In genomic region chr11:69803786-69804651, GRCm38 (mm10) we compare ENCODE assay signal across 8 mouse cellular contexts. TPM values are rescaled to one million over a fixed set of nuclear protein-coding genes. Genes with fewer than 3 reads are reported as not detected.
DNase-seq lines count a peak whose midpoint lies in the region; ATAC-seq and TF ChIP-seq lines count a peak whose summit lies in the region.

No protein-coding gene starts in this region.

- peak overlapping the region; percentile 72 for H3K4me2 ChIP-seq in CH12.LX (ENCODE audit: insufficient read depth, low read depth, poor library complexity, severe bottlenecking)
- peak overlapping the region; percentile 97 for H3K4me2 ChIP-seq in forebrain, embryonic 13.5 days
- peak overlapping the region; percentile 97 for H3K4me2 ChIP-seq in lung, embryonic 15.5 days

- peaks cover 11 to 38% of the 10 kb centered on the region in 2 experiments for H3K4me1 ChIP-seq in CH12.LX (ENCODE audit: control insufficient read depth in 1 of 2, insufficient read depth in 2 of 2)
- peaks cover 57% of the 10 kb centered on the region for H3K4me1 ChIP-seq in forebrain, embryonic 13.5 days
- peaks cover 60% of the 10 kb centered on the region for H3K4me1 ChIP-seq in lung, embryonic 15.5 days

- peaks cover 24% of the 10 kb centered on the region for H3K9me3 ChIP-seq in CH12.LX (replicated peaks; ENCODE audit: low read length)
- 0 out of 2 replicates have a peak, but pooled peaks cover 5% of the 10 kb centered on the region for H3K9me3 ChIP-seq in forebrain, embryonic 13.5 days (replicated peaks)
- H3K9me3 ChIP-seq in lung, embryonic 15.5 days, result no peaks in the 10 kb centered on the region

- no peaks in the 10 kb centered on the region for H3K36me3 ChIP-seq in CH12.LX (replicated peaks in 1 of 2; ENCODE audit: control insufficient read depth in 1 of 2, insufficient read depth in 1 of 2, low read length in 1 of 2)
- H3K36me3 ChIP-seq in forebrain, embryonic 13.5 days (ENCODE audit: poor library complexity, severe bottlenecking), result no peaks in the 10 kb centered on the region
- no peaks in the 10 kb centered on the region for H3K36me3 ChIP-seq in lung, embryonic 15.5 days

- H3K27ac ChIP-seq in CH12.LX (ENCODE audit: insufficient read depth, low read depth), result no peak overlapping the region
- no peak overlapping the region for H3K27ac ChIP-seq in forebrain, embryonic 13.5 days
- H3K27ac ChIP-seq in lung, embryonic 15.5 days, result no peak overlapping the region

- TF ChIP-seq EP300 in CH12.LX (IDR thresholded peaks at IDR 0.05; ENCODE audit: low read length), result no peak

- in situ Hi-C loops in CH12.LX (cut with MboI; ENCODE audit: low pct_ligation_motif_present, low pct_unique_long_range_greater_than_20kb, low sequenced_read_pairs), result loop anchor here (5.0 kb wide), 1 partner anchor 73 kb away; the partner anchor contains the start of gene Tmem95

- under 1% methylated on average over 60 of the region's 60 CpGs for WGBS in forebrain, embryonic 13.5 days
- 1% methylated on average over 60 of the region's 60 CpGs for WGBS in lung, embryonic 15.5 days

- peak; percentile 57 for TF ChIP-seq POLR2A in CH12.LX (IDR thresholded peaks at IDR 0.05; ENCODE audit: low read depth, low read length)

- peak overlapping the region; percentile 2; the same call in 1 of the 2 replicates for H3K9ac ChIP-seq in CH12.LX (ENCODE audit: insufficient read depth, low read depth)
- peak overlapping the region; percentile 76 for H3K9ac ChIP-seq in forebrain, embryonic 13.5 days
- H3K9ac ChIP-seq in lung, embryonic 15.5 days, result peak overlapping the region; percentile 55

- peak; percentile 22; the same call in 1 of the 2 replicates for ATAC-seq in forebrain, embryonic 13.5 days
- peak; percentile 43; the same call in 1 of the 2 replicates for ATAC-seq in lung, embryonic 15.5 days (ENCODE audit: borderline replicate concordance, extremely low read depth, low FRiP score, low TSS enrichment)
- ATAC-seq in neutrophil, adult 5-6 weeks (ENCODE audit: extremely low read depth, insufficient number of reproducible peaks, low FRiP score, poor library complexity, severe bottlenecking), result peak; percentile 43

- peak overlapping the region; percentile 11 to 39 (median 31) for H3K4me3 ChIP-seq in CH12.LX (replicated peaks in 1 of 3; ENCODE audit: low read depth in 2 of 3, low read length in 2 of 3, poor library complexity in 1 of 3)
- H3K4me3 ChIP-seq in forebrain, embryonic 13.5 days, result peak overlapping the region; percentile 54
- H3K4me3 ChIP-seq in lung, embryonic 15.5 days, result peak overlapping the region; percentile 59

- TF ChIP-seq CTCF in CH12.LX (conservative IDR thresholded peaks at IDR 0.05 in 1 of 2, IDR thresholded peaks at IDR 0.05 in 1 of 2; ENCODE audit: low read depth in 2 of 2, low read length in 2 of 2), result peak in 1 of 2 experiments; percentile 98; a peak in 2 of 4 replicates

- peak; percentile 87 for TF ChIP-seq RAD21 in CH12.LX (IDR thresholded peaks at IDR 0.05; ENCODE audit: low read depth, low read length)

- no peaks in the 10 kb centered on the region for H3K79me2 ChIP-seq in CH12.LX (replicated peaks; ENCODE audit: control insufficient read depth, extremely low read depth, insufficient read depth, poor library complexity, severe bottlenecking)

- intact Hi-C loops in heart, postnatal 14 days (cut with DNase I), result loop anchor here (2.0 kb wide), 3 partner anchors 33 to 73 kb away; partner anchors contain the start of genes Nlgn2 and Polr2a

- peak; percentile 72 for DNase-seq in CH12.LX (ENCODE audit: extremely low read depth)
- peak; percentile 52 to 53 for DNase-seq in adrenal gland, postnatal 4 days (ENCODE audit: low spot score in 2 of 2)
- DNase-seq in heart, postnatal 14 days, result peak; percentile 84 to 86
- DNase-seq in kidney, postnatal 4 days, result peak; percentile 83 to 90
- DNase-seq in testis, postnatal 10 days (ENCODE audit: low spot score), result peak; percentile 79

- peaks cover 50% of the 10 kb centered on the region for H3K27me3 ChIP-seq in CH12.LX (replicated peaks)
- H3K27me3 ChIP-seq in forebrain, embryonic 13.5 days, result peaks cover 50% of the 10 kb centered on the region
- H3K27me3 ChIP-seq in lung, embryonic 15.5 days, result peaks cover 51% of the 10 kb centered on the region

- dilution Hi-C loops in CH12.LX (cut with MboI; ENCODE audit: extremely low pct_ligation_motif_present, extremely low pct_unique_long_range_greater_than_20kb, low sequenced_read_pairs), result no loop called here

TF ChIP-seq in CH12.LX, 34 proteins besides CTCF, POLR2A, EP300 and RAD21 (continues in another document):
- no peak for TF ChIP-seq CHD2 (IDR thresholded peaks at IDR 0.05; ENCODE audit: low read length)
- peak; percentile 88 for TF ChIP-seq MXI1 (IDR thresholded peaks at IDR 0.05; ENCODE audit: low read depth, low read length)
- TF ChIP-seq TBP (conservative IDR thresholded peaks at IDR 0.05; ENCODE audit: low read depth, low read length), result no peak
- TF ChIP-seq ZMIZ1 (IDR thresholded peaks at IDR 0.05; ENCODE audit: low read depth, low read length), result 0 out of 2 replicates have a peak, but pooled peaks have one; percentile 43
- no peak; the same call in 1 of the 2 replicates for TF ChIP-seq CHD1 (IDR thresholded peaks at IDR 0.05; ENCODE audit: low read depth, low read length)
- TF ChIP-seq SIN3A (IDR thresholded peaks at IDR 0.05; ENCODE audit: low read length), result peak; percentile 60
- peak; percentile 84; the same call in 1 of the 2 replicates for TF ChIP-seq MYC (IDR thresholded peaks at IDR 0.05; ENCODE audit: low read depth, low read length)
- TF ChIP-seq ELF1 (IDR thresholded peaks at IDR 0.05; ENCODE audit: low read depth, low read length), result peak; percentile 49
- TF ChIP-seq TCF12 (IDR thresholded peaks at IDR 0.05; ENCODE audit: low read depth, low read length), result peak; percentile 63
- TF ChIP-seq PAX5 (IDR thresholded peaks at IDR 0.05; ENCODE audit: low read length), result no peak
- no peak for TF ChIP-seq POLR2AphosphoS2 (IDR thresholded peaks at IDR 0.05; ENCODE audit: low read depth, low read length)
- no peak for TF ChIP-seq JUN (IDR thresholded peaks at IDR 0.05; ENCODE audit: insufficient read depth, low read depth, low read length)
- TF ChIP-seq MEF2A (IDR thresholded peaks at IDR 0.05; ENCODE audit: borderline replicate concordance, low read depth, low read length), result peak; percentile 80; the same call in 1 of the 2 replicates
- TF ChIP-seq SMC3 (IDR thresholded peaks at IDR 0.05; ENCODE audit: low read depth, low read length), result peak; percentile 95
- TF ChIP-seq IRF4 (IDR thresholded peaks at IDR 0.05; ENCODE audit: low read depth, low read length), result no peak; the same call in none of the 2 replicates
- peak; percentile 20; the same call in 1 of the 2 replicates for TF ChIP-seq MAFK (IDR thresholded peaks at IDR 0.05; ENCODE audit: insufficient replicate concordance, low read length)
- TF ChIP-seq ZC3H11A (IDR thresholded peaks at IDR 0.05; ENCODE audit: low read depth, low read length), result peak; percentile 49
- TF ChIP-seq NELFE (IDR thresholded peaks at IDR 0.05; ENCODE audit: low read depth, low read length), result peak; percentile 53; the same call in 1 of the 2 replicates

RNA-seq across cellular contexts. Expression of gene Tmem102, which starts 1.4 kb away (rescaled TPM):
- total RNA-seq in CH12.LX (2012; rRNA removed) (0.08 TPM in 2 replicates), CH12.LX (2014; rRNA removed) (not detected in 2 replicates)
- polyA plus RNA-seq in CH12.LX (2012; ENCODE audit: insufficient read length, low read depth), result 0.16 TPM in 1 of 2 replicates, not detected in the other
- 1 to 10 TPM in 1 of 2 experiments, under 1 TPM in 1; 0.76 to 1.4 TPM for total RNA-seq in adrenal gland, postnatal 4 days (2021)
- 0.39 and 1.00 TPM in 2 replicates for polyA plus RNA-seq in forebrain, embryonic 13.5 days (2015; fragmentation: Nextera tagmentation; extraction: Ambion mirVana)
- under 1 TPM; 0.54 to 0.65 TPM for total RNA-seq in heart, postnatal 14 days (2021)
- 6.3 and 7.3 TPM in 2 replicates for polyA plus RNA-seq in lung, embryonic 15.5 days (2015; fragmentation: Nextera tagmentation; extraction: Ambion mirVana)
- total RNA-seq in neutrophil, adult 5-6 weeks (2017), result 0.58 TPM in 1 of 2 replicates, not detected in the other

RNA-seq across cellular contexts. Expression of gene Fgf11, which starts 2.4 kb away (rescaled TPM):
- 0.92 and 0.93 TPM in 2 replicates for total RNA-seq in CH12.LX (2012; rRNA removed)
- total RNA-seq in CH12.LX (2014; rRNA removed), result 1.6 and 1.8 TPM in 2 replicates
- 3.7 and 3.9 TPM in 2 replicates for polyA plus RNA-seq in CH12.LX (2012; ENCODE audit: insufficient read length, low read depth)
- 1 to 10 TPM; 3.4 to 4.8 TPM for total RNA-seq in adrenal gland, postnatal 4 days (2021)
- polyA plus RNA-seq in forebrain, embryonic 13.5 days (2015; fragmentation: Nextera tagmentation; extraction: Ambion mirVana), result 3.3 and 3.8 TPM in 2 replicates
- total RNA-seq in heart, postnatal 14 days (2021), result 1 to 10 TPM; 2.6 to 2.8 TPM
- polyA plus RNA-seq in lung, embryonic 15.5 days (2015; fragmentation: Nextera tagmentation; extraction: Ambion mirVana), result 1.2 and 1.3 TPM in 2 replicates
- total RNA-seq in neutrophil, adult 5-6 weeks (2017), result not detected in 2 replicates

RNA-seq across cellular contexts. Expression of gene Chrnb1, which starts 8.3 kb away (rescaled TPM):
- total RNA-seq in CH12.LX (2012; rRNA removed), result 2.1 and 2.2 TPM in 2 replicates
- 1.9 TPM in 2 replicates for total RNA-seq in CH12.LX (2014; rRNA removed)
- 5.9 and 6.6 TPM in 2 replicates for polyA plus RNA-seq in CH12.LX (2012; ENCODE audit: insufficient read length, low read depth)
- total RNA-seq in adrenal gland, postnatal 4 days (2021), result 1 to 10 TPM; 3.6 to 4.0 TPM
- 1.5 TPM in 2 replicates for polyA plus RNA-seq in forebrain, embryonic 13.5 days (2015; fragmentation: Nextera tagmentation; extraction: Ambion mirVana)
- 1 to 10 TPM; 5.4 to 6.0 TPM for total RNA-seq in heart, postnatal 14 days (2021)
- 15.7 and 15.8 TPM in 2 replicates for polyA plus RNA-seq in lung, embryonic 15.5 days (2015; fragmentation: Nextera tagmentation; extraction: Ambion mirVana)
- 3.5 and 5.3 TPM in 2 replicates for total RNA-seq in neutrophil, adult 5-6 weeks (2017)

RNA-seq across cellular contexts. Expression of gene Gm39566, which starts 11.1 kb away (rescaled TPM):
- total RNA-seq in CH12.LX (2012; rRNA removed), result not detected in 2 replicates
- not detected in 2 replicates for total RNA-seq in CH12.LX (2014; rRNA removed)
- polyA plus RNA-seq in CH12.LX (2012; ENCODE audit: insufficient read length, low read depth), result not detected in 2 replicates
- not detected for total RNA-seq in adrenal gland, postnatal 4 days (2021)
- polyA plus RNA-seq in forebrain, embryonic 13.5 days (2015; fragmentation: Nextera tagmentation; extraction: Ambion mirVana), result not detected in 2 replicates
- not detected for total RNA-seq in heart, postnatal 14 days (2021)
- polyA plus RNA-seq in lung, embryonic 15.5 days (2015; fragmentation: Nextera tagmentation; extraction: Ambion mirVana), result not detected in 2 replicates
- not detected in 2 replicates for total RNA-seq in neutrophil, adult 5-6 weeks (2017)

RNA-seq across cellular contexts. Expression of gene Spem2, which starts 14.2 kb away (rescaled TPM):
- total RNA-seq in CH12.LX (2012; rRNA removed) (not detected in 2 replicates), CH12.LX (2014; rRNA removed) (not detected in 2 replicates)
- polyA plus RNA-seq in CH12.LX (2012; ENCODE audit: insufficient read length, low read depth), result not detected in 2 replicates
- total RNA-seq in adrenal gland, postnatal 4 days (2021), result not detected
- polyA plus RNA-seq in forebrain, embryonic 13.5 days (2015; fragmentation: Nextera tagmentation; extraction: Ambion mirVana), result not detected in 2 replicates
- not detected for total RNA-seq in heart, postnatal 14 days (2021)
- not detected in 2 replicates for polyA plus RNA-seq in lung, embryonic 15.5 days (2015; fragmentation: Nextera tagmentation; extraction: Ambion mirVana)
- total RNA-seq in neutrophil, adult 5-6 weeks (2017), result 0.47 TPM in 1 of 2 replicates, not detected in the other

Comparison
In these comparisons a context has a peak if more than half of its experiments do, and no peak if none do; other contexts are left out.
1. H3K9ac ChIP-seq: peak in every context shown above with its lines; median percentile 76 in forebrain, embryonic 13.5 days; 55 in lung, embryonic 15.5 days; 2 in CH12.LX.